Comparison of ENCODE assay signal across 14 mouse cellular contexts in the genomic region with DNA sequence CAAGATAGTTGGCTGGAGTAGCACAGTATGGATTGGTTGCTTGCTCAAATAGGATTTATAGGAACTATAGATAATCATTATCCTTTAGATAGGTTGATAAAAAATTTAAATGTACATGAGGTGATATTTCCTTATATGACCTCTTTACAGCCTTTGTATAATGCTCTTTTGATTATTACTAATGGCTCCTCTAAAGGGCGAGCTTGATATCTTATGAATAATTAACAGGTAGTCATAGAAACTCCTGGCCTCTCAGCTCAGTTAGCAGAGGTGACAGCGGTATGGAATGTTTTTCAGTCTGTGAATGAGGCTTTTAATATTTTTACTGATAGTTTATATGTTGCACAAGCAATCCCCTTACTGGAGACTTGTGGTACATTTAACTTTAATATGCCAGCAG. TPM values are rescaled to one million over a fixed set of nuclear protein-coding genes. Genes with fewer than 3 reads are reported as not detected.
"Had no signal": no experiment of that assay in that cellular context is flagged by ENCODE, and none has a peak within 500 bp of the region (broad histone marks: within the 10 kb centered on the region; RNA-seq: fewer than 3 reads in every experiment).

No protein-coding gene starts in this region.

RNA-seq across cellular contexts. Expression of a gene that starts 23.5 kb away (rescaled TPM):
- polyA plus RNA-seq: liver, adult 2 months; liver, embryonic 15.5 days; lung, adult 2 months; macrophage had no signal

RNA-seq across cellular contexts. Expression of a gene that starts 23.5 kb away (rescaled TPM):
- polyA plus RNA-seq: limb, embryonic 10.5 days; limb, embryonic 15.5 days; liver, adult 2 months; liver, embryonic 11.5 days; liver, embryonic 12.5 days; liver, embryonic 15.5 days; liver, embryonic 16.5 days; lung, adult 2 months; lung, embryonic 15.5 days; midbrain, embryonic 10.5 days; midbrain, embryonic 12.5 days; midbrain, embryonic 16.5 days; myocyte had no signal
